Mouse (Mus musculus) neural tube, embryonic 12.5 days (tissue): ENCODE results near the gene Nr1d2. TPM values are rescaled to one million over a fixed set of nuclear protein-coding genes. Genes with fewer than 3 reads are reported as not detected.
"Not testable (repeated sequence)": the region's sequence is repeated elsewhere in the genome, so short reads cannot be mapped to it uniquely, and the experiment has no call there.

Source experiments
- ATAC-seq: fragments of 200-750 bp; cut with Nextera tagmentation; 2 replicates; pipeline ENCODE4 v1.8.0; 2017; ENCODE audit warnings: low read depth, mild to moderate bottlenecking, moderate TSS enrichment, moderate library complexity; ENCODE audit not compliant: low FRiP score
- H3K27ac ChIP-seq: fragments of 300-500 bp; sonication (generic); 2 replicates; pipeline ENCODE4 v1.5.1; 2016
- H3K27me3 ChIP-seq: fragments of 300-500 bp; sonication (generic); replicated peaks from 2 replicates; pipeline ENCODE4 v1.6.1; 2016; ENCODE audit warnings: mild to moderate bottlenecking
- H3K36me3 ChIP-seq: fragments of 300-500 bp; sonication (generic); 2 replicates; pipeline ENCODE4 v1.6.1; 2016; ENCODE audit warnings: mild to moderate bottlenecking
- H3K4me1 ChIP-seq: fragments of 300-500 bp; sonication (generic); 2 replicates; pipeline ENCODE4 v1.6.1; 2016
- H3K4me2 ChIP-seq: fragments of 300-500 bp; sonication (generic); replicated peaks from 2 replicates; pipeline ENCODE4 v1.6.1; 2016; ENCODE audit warnings: mild to moderate bottlenecking
- H3K4me3 ChIP-seq: fragments of 300-500 bp; sonication (generic); 2 replicates; pipeline ENCODE4 v1.5.1; 2016
- H3K9ac ChIP-seq: fragments of 300-500 bp; sonication (generic); 2 replicates; pipeline ENCODE4 v1.6.1; 2016; ENCODE audit warnings: mild to moderate bottlenecking
- H3K9me3 ChIP-seq: fragments of 300-500 bp; sonication (generic); 2 replicates; pipeline ENCODE4 v1.6.1; 2016; ENCODE audit warnings: mild to moderate bottlenecking
- WGBS: fragments of 180-500 bp; shearing (Covaris S2); methylation state at CpG from one replicate; pipeline ENCODE4 v1.1.7; 2016; 5-methylcytosine and 5-hydroxymethylcytosine counted together
- polyA plus RNA-seq: library from polyadenylated mRNA; unstranded; fragments of >200 nt; fragmentation: Nextera tagmentation; extraction: Ambion mirVana; gene quantifications from 2 replicates; pipeline ENCODE4 v1.2.1, GENCODE M21; 2016

Nr1d2 gene
- 4.8 TPM in 2 replicates for polyA plus RNA-seq

DNA sequence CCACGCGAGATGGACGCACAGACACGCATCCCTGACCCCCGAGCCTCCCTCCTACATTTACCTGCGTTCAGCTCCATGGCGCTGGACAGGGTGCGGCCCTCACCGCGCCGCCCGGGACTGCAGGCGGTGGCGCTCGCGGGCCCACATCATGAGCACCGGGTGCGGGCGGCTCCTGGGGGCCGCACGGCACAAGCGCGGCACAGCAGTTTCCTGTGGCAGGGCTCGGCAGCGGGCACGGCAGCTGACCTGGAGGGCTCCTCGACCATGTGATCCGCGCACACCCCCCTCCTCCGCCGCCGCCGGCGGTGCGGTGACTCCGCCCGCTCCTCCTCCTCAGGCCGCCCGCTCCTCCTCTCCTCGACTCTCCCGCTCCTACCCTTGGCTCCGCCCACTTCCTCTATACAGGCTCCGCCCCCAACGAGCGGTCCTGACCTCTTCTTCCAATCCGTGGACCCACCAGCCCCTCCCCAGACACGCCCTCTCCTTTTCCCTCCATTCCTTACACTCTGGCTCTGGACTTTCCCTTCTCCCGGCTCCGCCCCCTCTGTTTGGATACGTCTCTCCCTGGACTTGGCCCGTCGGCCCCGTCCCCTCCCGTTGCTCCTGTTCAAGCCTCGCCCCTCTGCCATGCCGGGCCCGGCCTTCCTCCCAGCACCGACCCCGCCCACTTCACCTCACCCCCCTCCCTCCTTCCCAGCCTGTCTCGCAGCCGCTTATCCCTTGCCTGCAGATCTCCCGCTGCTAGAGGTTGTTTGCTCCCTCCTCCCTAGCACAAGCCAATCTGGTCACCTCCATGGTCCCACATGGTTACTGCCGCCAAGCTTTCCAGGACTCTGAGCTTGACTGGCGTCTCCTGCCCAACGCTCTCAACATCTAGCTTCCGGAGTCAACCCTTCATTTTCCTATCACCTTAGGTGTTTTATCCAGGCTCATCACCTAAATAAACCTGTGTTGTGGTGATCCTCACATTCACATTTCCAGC is at the start of gene Nr1d2:
Nr1d2 (minus strand) TSS at position 378 of the 982 bp plus-strand sequence.
- H3K4me2 ChIP-seq: peak within 1 kb of the TSS; percentile 73
- peak; percentile 94 for ATAC-seq
- under 1% methylated on average over 64 of the region's 66 CpGs for WGBS

DNA sequence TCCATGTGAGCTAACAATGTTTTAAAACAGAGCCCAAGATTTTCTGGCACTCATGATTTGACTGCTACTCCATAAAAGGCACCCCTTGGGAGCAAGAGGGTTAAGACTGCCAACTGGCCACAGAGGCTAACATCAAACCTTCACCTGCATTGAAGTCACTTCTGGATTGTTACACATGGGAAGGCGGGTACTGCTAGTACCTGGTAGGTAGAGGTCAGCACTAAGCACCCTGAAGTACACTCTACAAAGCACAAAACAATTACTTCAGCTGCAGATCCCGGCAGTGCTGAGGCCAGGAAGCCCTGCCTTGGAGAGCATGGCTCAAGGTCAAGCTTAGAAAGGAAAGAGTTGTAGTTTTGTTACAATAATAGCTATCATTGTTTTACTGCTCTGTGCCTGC is 48.5 kb upstream of the Nr1d2 start:
- H3K36me3 ChIP-seq: peaks cover 5% of the 10 kb centered on the region; the same call in 1 of the 2 replicates
- H3K4me2 ChIP-seq: no peak overlapping the region
- H3K27me3 ChIP-seq: no peaks in the 10 kb centered on the region
- no peaks in the 10 kb centered on the region for H3K4me1 ChIP-seq
- no peak overlapping the region for H3K27ac ChIP-seq
- no peak for ATAC-seq
- no peak overlapping the region for H3K9ac ChIP-seq
- no peak overlapping the region for H3K4me3 ChIP-seq
- H3K9me3 ChIP-seq: no peaks in the 10 kb centered on the region
- WGBS: 83% methylated on average over 2 of the region's 2 CpGs

More for the DNA sequence above, at the start of gene Nr1d2:
- no peaks in the 10 kb centered on the region for H3K36me3 ChIP-seq
- H3K27me3 ChIP-seq: no peaks in the 10 kb centered on the region
- no peaks in the 10 kb centered on the region for H3K4me1 ChIP-seq
- H3K9ac ChIP-seq: peak within 1 kb of the TSS; percentile 63
- peak within 1 kb of the TSS; percentile 39; the same call in 1 of the 2 replicates for H3K27ac ChIP-seq
- H3K9me3 ChIP-seq: no peaks in the 10 kb centered on the region
- H3K4me3 ChIP-seq: peak within 1 kb of the TSS; percentile 79

DNA sequence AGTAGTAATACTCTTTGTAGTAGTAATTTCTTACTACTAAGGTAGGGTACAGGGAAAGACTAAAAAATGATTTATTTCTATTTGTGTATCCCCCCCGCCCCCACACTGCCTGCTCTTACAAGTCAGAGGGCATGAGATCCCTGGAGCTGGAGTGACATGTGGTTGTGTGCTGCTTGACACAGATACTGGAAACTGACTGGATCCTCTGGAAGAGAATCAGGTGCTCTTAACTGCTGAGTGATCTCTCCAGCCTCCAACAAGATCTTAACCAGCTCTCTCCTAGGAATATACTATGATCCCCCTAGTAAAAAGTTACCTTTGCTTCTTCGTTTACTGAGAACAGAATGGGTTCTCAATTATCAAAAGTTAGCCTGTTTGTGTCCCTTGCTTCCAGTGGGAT is 47.5 kb upstream of the Nr1d2 start:
- Histone ChIP-seq H3K4me2 (no peak overlapping the region), H3K9ac (no peak overlapping the region), H3K9me3 (no peaks in the 10 kb centered on the region), H3K27ac (no peak overlapping the region), H3K4me3 (no peak overlapping the region), H3K4me1 (no peaks in the 10 kb centered on the region), H3K27me3 (no peaks in the 10 kb centered on the region), H3K36me3 (peaks cover 11% of the 10 kb centered on the region; the same call in 1 of the 2 replicates)
- 93% methylated on average over 2 of the region's 2 CpGs for WGBS
- no peak for ATAC-seq

DNA sequence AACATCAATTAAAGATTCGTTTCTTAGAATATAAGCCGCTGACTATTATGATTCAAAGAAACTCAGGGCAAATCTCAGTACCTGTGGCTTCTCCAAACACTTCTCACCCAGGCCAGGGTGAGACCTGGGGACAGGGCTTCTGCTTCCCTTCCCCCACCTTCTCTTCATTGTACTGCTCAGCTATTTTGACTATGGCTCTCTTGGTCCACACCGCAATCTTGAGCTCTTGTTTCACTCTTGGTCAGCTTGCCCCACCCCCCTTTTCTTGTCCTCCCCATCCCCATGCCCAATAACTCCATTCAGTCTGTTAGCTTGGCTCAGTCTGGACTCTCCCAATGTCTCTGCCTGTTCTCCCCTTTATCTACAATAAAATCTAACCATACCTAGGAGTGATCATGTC is 46.5 kb upstream of the Nr1d2 start:
- no peak overlapping the region for H3K4me3 ChIP-seq
- no peak overlapping the region for H3K27ac ChIP-seq
- no peak overlapping the region for H3K4me2 ChIP-seq
- H3K9me3 ChIP-seq: no peaks in the 10 kb centered on the region
- whole genome bisulfite sequencing: 82% methylated on average over 3 of the region's 3 CpGs
- no peaks in the 10 kb centered on the region for H3K4me1 ChIP-seq
- 0 out of 2 replicates have a peak, but pooled peaks have one; percentile 37 for ATAC-seq
- no peaks in the 10 kb centered on the region for H3K27me3 ChIP-seq
- peaks cover 11% of the 10 kb centered on the region for H3K36me3 ChIP-seq
- H3K9ac ChIP-seq: no peak overlapping the region

DNA sequence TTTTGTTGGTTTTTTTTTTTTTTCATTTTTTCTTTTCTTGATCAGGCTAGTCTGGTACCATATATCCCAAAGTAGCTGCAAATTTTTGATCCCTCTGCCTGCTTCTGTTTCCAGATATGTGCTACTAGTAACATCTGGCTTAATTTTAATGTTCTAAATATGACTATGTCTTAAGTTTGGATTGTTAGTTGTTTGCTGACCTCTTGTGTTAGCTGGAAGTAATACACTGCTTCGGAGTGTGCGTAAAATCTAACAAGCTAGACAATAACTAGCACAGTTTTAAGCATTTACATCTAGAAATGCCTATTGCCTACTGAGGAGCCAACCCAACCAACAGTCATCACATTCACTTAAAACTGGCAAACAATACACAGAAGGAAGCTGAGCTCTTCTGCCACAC is 45.7 kb upstream of the Nr1d2 start:
- ATAC-seq: no peak
- Histone ChIP-seq H3K4me2 (no peak overlapping the region), H3K36me3 (peaks cover 16% of the 10 kb centered on the region), H3K9me3 (no peaks in the 10 kb centered on the region), H3K9ac (no peak overlapping the region), H3K4me3 (no peak overlapping the region), H3K4me1 (no peaks in the 10 kb centered on the region), H3K27ac (no peak overlapping the region), H3K27me3 (no peaks in the 10 kb centered on the region)
- WGBS: 85% methylated on average over 2 of the region's 2 CpGs

DNA sequence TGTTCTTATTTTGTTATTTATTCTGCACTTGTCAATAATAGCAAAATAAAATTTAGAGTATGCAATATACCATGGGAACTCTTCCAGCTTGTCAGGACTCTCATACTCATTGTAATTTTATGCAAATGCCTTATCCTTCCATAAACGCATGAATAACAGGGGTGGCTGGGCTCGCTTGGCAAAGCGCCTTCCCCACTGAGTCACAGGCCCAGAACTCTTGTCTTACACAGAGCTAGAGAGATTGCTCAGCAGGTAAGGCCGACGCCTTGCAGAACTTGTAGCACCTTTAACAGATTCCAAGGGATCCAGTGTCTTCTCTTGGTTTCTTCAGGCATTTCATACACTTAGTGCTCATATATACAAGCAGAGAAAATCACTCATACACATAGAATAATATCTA is 41.4 kb upstream of the Nr1d2 start:
- ATAC-seq: no peak
- 89% methylated on average over 5 of the region's 5 CpGs for WGBS
- no peaks in the 10 kb centered on the region for H3K27me3 ChIP-seq

DNA sequence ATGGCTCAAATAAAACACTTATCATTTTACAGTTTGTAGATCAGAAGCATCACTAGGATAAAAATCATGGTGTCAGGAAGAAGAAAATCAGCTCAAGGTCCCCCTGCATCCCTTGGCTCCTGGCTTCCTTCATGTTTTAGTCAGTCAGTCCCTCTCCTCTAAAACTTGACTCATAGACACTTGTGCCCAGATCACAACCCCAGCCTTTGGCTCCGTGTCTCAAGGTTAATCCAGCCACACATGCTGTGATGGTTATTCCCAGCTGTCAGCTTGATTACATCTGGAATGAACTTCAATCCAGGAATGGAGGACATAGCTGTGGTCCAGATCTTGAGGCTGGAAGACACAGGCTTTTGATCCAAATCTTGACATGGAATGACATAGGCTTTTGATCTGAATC is 35.6 kb upstream of the Nr1d2 start:
- 84% methylated on average over 1 of the region's 1 CpGs for WGBS
- H3K4me2 ChIP-seq: no peak overlapping the region
- no peak overlapping the region for H3K27ac ChIP-seq
- H3K4me3 ChIP-seq: no peak overlapping the region
- H3K9ac ChIP-seq: no peak overlapping the region
- no peaks in the 10 kb centered on the region for H3K9me3 ChIP-seq
- ATAC-seq: no peak
- H3K4me1 ChIP-seq: peaks cover 7% of the 10 kb centered on the region
- peaks cover 25% of the 10 kb centered on the region for H3K36me3 ChIP-seq
- no peaks in the 10 kb centered on the region for H3K27me3 ChIP-seq

More for the DNA sequence above, 41.4 kb upstream of the Nr1d2 start:
- Histone ChIP-seq H3K9ac (no peak overlapping the region), H3K9me3 (no peaks in the 10 kb centered on the region), H3K4me1 (no peaks in the 10 kb centered on the region), H3K4me2 (no peak overlapping the region), H3K27ac (no peak overlapping the region), H3K4me3 (no peak overlapping the region), H3K36me3 (peaks cover 42% of the 10 kb centered on the region)

DNA sequence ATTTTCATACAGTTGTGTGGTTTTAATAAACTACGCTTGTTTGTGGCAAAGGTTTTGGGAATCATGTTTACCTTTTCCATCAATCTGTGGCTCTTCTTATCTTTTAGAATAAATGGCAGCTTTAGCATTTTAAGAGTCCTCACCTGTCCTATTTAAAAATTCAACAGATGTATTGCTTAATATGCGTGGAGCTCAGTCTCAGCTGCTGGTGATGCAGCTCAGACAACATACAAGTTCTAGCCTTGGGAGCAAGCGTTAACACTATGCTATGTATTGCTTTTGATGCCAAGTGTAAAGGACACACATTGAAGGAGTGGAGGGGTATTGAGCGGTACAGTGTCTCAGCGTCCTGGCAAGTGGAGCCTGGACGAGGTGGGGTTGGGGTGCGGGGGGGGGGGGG is 32.7 kb upstream of the Nr1d2 start:
- 0 out of 2 replicates have a peak, but pooled peaks have one; percentile 5 for ATAC-seq
- peak overlapping the region; percentile 75 for H3K4me3 ChIP-seq
- H3K4me2 ChIP-seq: peak overlapping the region; percentile 65
- H3K27ac ChIP-seq: no peak overlapping the region
- WGBS: 11% methylated on average over 7 of the region's 7 CpGs
- H3K27me3 ChIP-seq: no peaks in the 10 kb centered on the region
- no peaks in the 10 kb centered on the region for H3K9me3 ChIP-seq
- peaks cover 7% of the 10 kb centered on the region for H3K4me1 ChIP-seq
- peak overlapping the region; percentile 67 for H3K9ac ChIP-seq
- peaks cover 18% of the 10 kb centered on the region for H3K36me3 ChIP-seq

DNA sequence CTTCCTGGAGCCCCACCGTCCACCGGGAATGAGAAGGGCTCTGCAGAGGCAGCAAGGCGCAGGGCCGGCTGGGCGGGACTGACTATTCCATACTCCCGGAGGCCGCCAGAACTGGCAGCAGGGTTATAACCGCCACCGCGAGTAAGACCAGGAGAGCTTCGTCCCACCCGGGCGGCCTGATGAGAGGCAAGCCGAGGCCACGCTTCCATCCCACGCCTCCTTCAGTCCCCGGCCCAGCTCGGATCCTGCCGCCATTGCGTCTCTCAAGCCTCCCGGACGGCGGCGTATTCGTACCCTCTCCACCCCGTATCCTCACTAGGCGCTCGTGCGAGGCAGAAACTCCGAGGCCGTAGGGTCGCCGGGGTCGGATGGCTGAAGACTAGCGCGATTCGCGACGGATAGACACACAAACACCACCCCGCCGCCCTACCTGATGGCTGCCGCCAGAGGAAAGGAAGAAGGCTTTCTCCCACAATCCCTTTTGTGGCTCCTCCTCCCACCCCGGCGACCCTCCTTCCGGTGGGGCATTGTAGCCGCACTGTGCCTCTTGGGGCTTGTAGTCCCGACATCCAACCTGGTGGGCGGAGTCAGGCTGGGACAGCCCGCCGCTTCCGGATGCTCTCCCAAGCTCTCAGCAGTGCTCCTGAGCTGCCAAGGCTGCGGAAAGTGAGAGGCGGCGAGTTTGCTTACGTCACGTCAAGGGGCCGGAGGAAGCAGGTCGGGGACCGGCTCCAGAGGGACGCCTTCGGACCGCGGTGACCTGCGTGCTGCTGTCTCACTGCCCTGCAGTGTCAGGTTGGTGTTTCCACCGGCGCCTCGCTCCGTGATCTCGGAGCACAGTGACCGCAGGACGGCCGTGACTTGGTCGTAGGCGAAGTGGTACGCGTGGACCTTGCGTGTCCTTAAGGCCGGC is 31.9 kb upstream of the Nr1d2 start, which contains the start of the genes Nkiras1 and Rpl15:
Nkiras1 (plus strand) TSS at position 608 of the 913 bp plus-strand sequence.
Rpl15 (minus strand) TSS at position 863 of the 913 bp plus-strand sequence.
- H3K9ac ChIP-seq: peak within 1 kb of the TSS; percentile 91
- H3K4me2 ChIP-seq: peak within 1 kb of the TSS; percentile 74
- H3K9me3 ChIP-seq: no peaks in the 10 kb centered on the region
- H3K4me3 ChIP-seq: peak within 1 kb of the TSS; percentile 75
- H3K4me1 ChIP-seq: peaks cover 7% of the 10 kb centered on the region
- H3K27me3 ChIP-seq: no peaks in the 10 kb centered on the region
- under 1% methylated on average over 78 of the region's 78 CpGs for WGBS
- peaks cover 20% of the 10 kb centered on the region for H3K36me3 ChIP-seq
- H3K27ac ChIP-seq: peak within 1 kb of the TSS; percentile 57; the same call in 1 of the 2 replicates
- peak; percentile 99 for ATAC-seq

DNA sequence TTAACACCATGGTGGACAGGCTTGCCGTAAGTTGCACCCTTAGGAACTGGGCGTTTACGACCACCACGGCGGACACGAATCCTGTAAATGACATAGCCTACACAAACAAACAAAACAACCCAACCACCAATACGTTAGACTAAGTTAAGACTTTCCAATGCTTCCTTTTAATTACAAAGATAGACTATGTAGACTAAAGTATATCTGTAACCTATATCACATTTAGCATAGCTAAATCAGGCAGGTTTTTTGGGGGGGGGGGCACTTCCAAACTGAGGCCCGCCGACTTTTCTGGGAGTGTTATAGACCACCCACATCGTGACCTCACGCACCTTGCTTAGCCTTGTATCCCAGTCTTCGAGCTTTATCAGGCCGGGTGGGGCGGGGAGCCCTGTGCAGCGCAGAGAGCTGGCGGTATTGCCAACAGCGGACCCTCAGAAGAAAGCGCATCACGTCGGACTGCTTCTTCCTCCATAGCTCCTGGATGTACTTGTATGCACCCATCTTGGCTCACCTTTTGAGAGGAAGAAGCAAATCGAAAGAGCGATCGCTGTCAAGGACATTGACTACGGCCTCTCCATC is 31.1 kb upstream of the Nr1d2 start:
- peak overlapping the region; percentile 91 for H3K9ac ChIP-seq
- peaks cover 20% of the 10 kb centered on the region for H3K36me3 ChIP-seq
- peak overlapping the region; percentile 74 for H3K4me2 ChIP-seq
- not testable (repeated sequence) for H3K27me3 ChIP-seq, H3K9me3 ChIP-seq, H3K27ac ChIP-seq, H3K4me1 ChIP-seq
- peak overlapping the region; percentile 75 for H3K4me3 ChIP-seq
- ATAC-seq: peak; percentile 14
- WGBS: under 1% methylated on average over 24 of the region's 24 CpGs

DNA sequence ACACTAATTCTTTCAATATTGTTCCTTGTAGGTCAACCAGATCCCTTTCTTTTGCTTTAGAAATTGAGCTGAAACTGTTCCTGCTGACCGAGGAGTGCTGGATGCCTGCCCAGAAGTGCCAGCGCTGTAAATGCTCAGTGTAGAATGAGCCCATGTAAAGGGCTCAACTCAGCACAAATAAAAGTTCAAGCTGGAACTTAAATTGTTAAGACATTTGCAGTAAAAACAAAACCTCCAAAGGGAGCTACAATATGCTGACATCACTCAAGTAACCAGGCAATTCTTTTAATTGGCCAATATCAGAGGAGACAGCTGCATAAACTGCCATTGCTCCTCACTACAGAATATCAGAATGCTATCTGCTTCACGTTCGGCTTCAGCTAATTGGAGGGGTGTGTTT is 24.5 kb upstream of the Nr1d2 start:
- WGBS: 70% methylated on average over 4 of the region's 4 CpGs

More for the DNA sequence above, 24.5 kb upstream of the Nr1d2 start:
- ATAC-seq: no peak
- H3K9me3 ChIP-seq: no peaks in the 10 kb centered on the region
- H3K36me3 ChIP-seq: peaks cover 26% of the 10 kb centered on the region
- no peaks in the 10 kb centered on the region for H3K4me1 ChIP-seq
- no peak overlapping the region for H3K9ac ChIP-seq
- no peaks in the 10 kb centered on the region for H3K27me3 ChIP-seq
- H3K4me3 ChIP-seq: no peak overlapping the region
- no peak overlapping the region for H3K4me2 ChIP-seq
- no peak overlapping the region for H3K27ac ChIP-seq
